Mouse (Mus musculus): ENCODE results near the gene Bicc1.

DNA sequence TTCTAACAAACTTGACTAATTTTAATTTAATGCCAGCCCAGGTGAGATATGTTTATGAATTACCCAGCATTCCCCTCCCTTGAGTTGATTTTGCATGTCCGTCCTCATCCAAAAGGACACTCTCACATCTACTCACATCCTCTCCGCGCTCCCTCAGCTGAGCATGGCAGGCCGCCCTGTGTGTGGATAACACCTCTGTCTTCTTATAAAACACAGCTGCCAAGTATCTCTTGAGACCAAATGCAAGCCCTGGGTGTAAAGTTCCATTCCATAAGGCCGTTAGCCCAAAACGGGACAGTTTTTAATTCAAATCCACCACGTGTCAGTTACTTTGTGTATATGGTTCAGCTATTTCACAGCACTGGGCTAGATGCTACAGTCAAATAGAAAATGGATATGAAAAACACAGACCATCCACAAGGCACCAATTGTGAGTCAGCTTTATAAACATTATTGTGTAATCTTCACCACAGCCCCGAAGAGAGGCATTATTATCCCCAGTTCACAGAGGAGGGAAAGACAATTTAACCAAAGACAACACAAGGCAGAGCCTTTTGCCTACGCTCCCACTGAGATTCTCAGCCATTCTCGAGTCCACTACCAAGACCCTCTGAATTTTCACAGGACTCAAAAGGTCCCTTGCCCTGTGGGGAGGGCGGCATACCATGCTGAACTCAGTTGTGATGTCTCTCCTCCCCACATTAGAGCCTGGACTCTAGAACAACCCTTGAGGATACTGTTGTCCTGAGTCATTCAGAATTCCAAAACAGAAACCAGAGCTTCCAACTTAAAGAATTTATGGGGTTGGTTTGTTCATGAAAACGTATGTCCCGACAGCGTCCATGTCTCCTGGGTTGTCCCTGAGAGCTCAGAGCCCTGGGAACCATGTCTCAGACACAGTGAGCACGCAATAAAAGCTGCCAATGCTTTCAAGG, 12.6 kb downstream of the Bicc1 start:
- no peak for TF ChIP-seq CTCF (IDR thresholded peaks at IDR 0.05; ENCODE audit: borderline replicate concordance, control insufficient read depth, extremely low read depth, insufficient read depth, low read length, poor library complexity)
- TF ChIP-seq POLR2A (IDR thresholded peaks at IDR 0.05; ENCODE audit: control insufficient read depth, extremely low read depth, insufficient read depth, low read length, poor library complexity) = no peak
